Mouse (Mus musculus) gastrocnemius, postnatal 4 days (tissue): ENCODE measurements around the gene Apeh. TPM values are rescaled to one million over a fixed set of nuclear protein-coding genes. Genes with fewer than 3 reads are reported as not detected.

Experiments used
- DNase-seq, 2 experiments: peaks; one replicate each; pipeline ENCODE4 v3.0.0; 2021 to 2022; ENCODE audit warnings: low spot score in 2 of 2, mixed read lengths in 2 of 2
- microRNA-seq: library from miRNA; unstranded; fragments of <30 nt; microRNA quantifications from one replicate; pipeline ENCODE4 v1.2.0, GENCODE M21; 2021
- total RNA-seq, 2 experiments: library from RNA; stranded (reverse); gene quantifications; 2 replicates each; pipeline ENCODE4 v1.2.3; 2021

The Apeh gene
- total RNA-seq, 2 experiments from 2014 or later, result 47.7 to 51.5 TPM

DNA sequence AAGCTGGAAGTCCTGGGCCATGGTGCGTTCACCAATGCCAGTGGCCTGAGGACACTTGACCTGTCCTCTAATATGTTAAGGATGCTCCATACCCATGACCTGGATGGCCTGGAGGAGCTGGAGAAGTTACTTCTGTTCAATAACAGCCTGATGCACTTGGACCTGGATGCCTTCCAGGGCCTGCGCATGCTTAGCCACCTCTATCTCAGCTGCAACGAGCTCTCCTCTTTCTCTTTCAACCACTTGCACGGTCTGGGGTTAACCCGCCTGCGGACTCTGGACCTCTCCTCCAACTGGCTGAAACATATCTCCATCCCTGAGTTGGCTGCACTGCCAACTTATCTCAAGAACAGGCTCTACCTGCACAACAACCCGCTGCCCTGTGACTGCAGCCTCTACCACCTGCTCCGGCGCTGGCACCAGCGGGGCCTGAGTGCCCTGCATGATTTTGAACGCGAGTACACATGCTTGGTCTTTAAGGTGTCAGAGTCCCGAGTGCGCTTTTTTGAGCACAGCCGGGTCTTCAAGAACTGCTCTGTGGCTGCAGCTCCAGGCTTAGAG lies 40.7 kb downstream of the Apeh start:
- peak in 1 of 2 experiments; percentile 7 for DNase-seq

- peak; percentile 90 to 96 for DNase-seq
Measured at GRCm38 (mm10) chr9:108052885-108053664, 41.3 kb downstream of the Apeh start, which contains the start of gene Amigo3. TSS of gene Amigo3 (plus strand) at chr9:108053159.

- DNase-seq, result peak in 1 of 2 experiments; percentile 10
Measured at GRCm38 (mm10) chr9:108052411-108052810, 42.0 kb downstream of the Apeh start.

DNA sequence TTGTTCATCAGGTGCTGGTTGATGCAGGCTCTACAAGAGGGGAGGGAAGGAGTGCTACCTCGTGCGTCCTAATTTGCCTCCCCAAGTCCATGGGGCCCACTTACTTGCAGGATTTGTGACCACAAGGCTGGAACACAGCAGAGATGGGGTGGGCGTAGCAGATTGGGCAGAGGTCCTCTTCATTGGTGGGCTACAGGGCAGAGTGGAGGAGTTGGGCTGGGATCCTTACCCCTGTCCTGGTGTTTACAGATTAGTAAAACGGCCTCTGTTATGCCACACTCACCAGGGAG lies 42.5 kb downstream of the Apeh start:
- no peak for DNase-seq

GRCm38 (mm10) chr9:108051184-108051930 lies 43.0 kb downstream of the Apeh start:
- DNase-seq, result peak in 1 of 2 experiments; percentile 7

GRCm38 (mm10) chr9:108049561-108050251 lies 44.7 kb downstream of the Apeh start:
- peak in 1 of 2 experiments; percentile 7 for DNase-seq

DNA sequence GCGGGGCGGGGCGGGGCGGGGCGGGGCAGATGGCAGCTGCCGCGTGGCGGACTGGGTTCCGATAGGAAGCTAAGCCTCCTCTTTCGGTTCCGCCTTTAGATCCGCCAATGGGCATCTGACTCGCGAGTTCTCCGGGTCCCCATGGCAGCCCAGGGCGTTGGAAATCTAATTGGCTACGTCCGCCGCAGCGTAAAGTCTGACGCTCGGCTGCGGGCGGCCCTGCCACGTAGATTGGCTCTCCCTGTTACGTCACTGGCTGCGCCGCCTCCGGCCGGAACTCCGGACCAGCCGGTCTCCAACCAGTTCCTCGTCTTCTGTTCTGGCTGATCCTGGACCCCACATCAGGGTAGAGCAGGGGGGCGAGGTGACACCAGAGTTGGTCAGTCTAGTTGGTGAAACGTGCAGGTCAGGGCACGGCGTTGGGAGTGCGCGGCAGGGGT lies 45.4 kb downstream of the Apeh start, which contains the start of gene Gmppb:
TSS of gene Gmppb (plus strand) at position 227 of the 440 bp plus-strand sequence.
- peak; percentile 87 to 95 for DNase-seq

- DNase-seq, result no peak
Measured at GRCm38 (mm10) chr9:108048566-108048955, 45.8 kb downstream of the Apeh start.

- no peak for DNase-seq
Measured at GRCm38 (mm10) chr9:108047601-108048565, 46.5 kb downstream of the Apeh start.

DNA sequence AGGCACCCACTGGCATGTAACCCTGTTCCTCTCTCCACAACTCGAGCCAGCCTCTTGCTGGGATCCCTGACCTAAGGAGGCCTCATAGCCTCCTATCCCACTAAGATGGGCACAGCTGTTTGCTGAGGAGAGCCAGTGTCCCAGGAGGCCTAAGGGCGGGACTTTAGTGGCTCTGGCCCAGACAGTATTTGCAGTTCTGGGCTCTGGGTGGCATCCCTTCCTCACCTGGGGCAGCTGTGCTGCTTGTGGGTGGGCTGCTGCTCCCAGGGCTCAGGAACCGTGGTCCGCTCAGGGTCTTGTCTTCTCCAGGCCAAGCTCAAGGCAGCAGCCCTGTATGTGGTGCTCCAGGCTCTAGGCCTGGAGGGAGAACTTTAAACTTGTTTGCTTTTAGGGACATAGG lies 47.8 kb downstream of the Apeh start:
- DNase-seq, result no peak

DNA sequence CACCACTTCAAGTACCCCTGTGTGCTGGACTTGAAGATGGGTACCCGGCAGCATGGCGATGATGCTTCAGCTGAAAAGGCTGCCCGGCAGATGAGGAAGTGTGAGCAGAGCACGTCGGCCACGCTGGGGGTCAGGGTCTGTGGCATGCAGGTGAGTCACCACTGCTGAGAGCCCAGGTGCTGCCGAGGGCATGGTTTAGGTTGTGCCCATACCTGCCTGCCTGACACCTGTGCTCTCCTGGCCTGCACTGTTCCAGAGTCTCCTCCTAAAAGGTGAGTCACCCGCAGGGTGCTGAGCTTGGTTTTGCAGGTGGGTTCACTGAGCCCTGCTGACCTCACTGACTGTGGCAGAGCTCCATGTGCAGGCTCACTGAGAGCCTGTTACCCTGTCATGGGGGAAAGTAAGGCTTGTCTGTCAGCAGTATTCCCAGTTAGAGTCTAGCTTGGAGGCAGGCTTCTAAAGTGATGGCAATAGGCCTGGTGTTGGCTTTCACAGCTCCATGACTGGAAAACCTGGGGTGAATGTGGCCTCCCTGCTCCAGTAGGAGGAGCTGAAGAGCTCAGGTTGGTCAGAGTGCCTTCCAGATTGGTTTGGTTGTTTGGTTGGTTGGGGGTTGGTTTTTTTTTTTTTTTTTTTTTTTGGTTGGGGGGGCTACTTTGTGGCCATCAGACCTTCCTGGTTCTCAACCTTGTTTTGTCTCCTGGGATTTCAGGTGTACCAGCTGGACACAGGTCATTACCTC lies 49.5 kb downstream of the Apeh start:
- DNase-seq, result no peak

Small RNA genes within 50 kb of the gene (microRNA-seq; reads per million reads assigned to microRNA genes)
- not detected for gene Gm47303
- not detected for gene Mir7088

Other genes with a start within 250 kb of the Apeh start
- 10 to 100 TPM; 40.7 to 47.3 TPM for gene Rbm6, start 221.4 kb downstream of the Apeh start, total RNA-seq
- gene Mon1a, start 206.5 kb downstream of the Apeh start, total RNA-seq, result 1 to 10 TPM; 5.3 to 6.2 TPM
- 1 to 10 TPM; 5.3 to 5.4 TPM for gene Mst1r, start 187.7 kb downstream of the Apeh start, total RNA-seq
- gene Actl11, start 166.1 kb downstream of the Apeh start, total RNA-seq, result not detected
- under 1 TPM; 0.41 to 0.52 TPM for gene Camkv, start 158.9 kb downstream of the Apeh start, total RNA-seq
- gene Traip, start 144.5 kb downstream of the Apeh start, total RNA-seq, result 1 to 10 TPM; 6.7 to 7.2 TPM
- 10 to 100 TPM in 1 of 2 experiments, 1 to 10 TPM in 1; 7.8 to 12.7 TPM for gene Uba7, start 119.1 kb downstream of the Apeh start, total RNA-seq
- under 1 TPM; 0.76 to 0.91 TPM for gene Gm20661, start 111.5 kb downstream of the Apeh start, total RNA-seq
- 10 to 100 TPM; 18.8 to 22.1 TPM for gene Inka1, start 108.7 kb downstream of the Apeh start, total RNA-seq
- 1 to 10 TPM; 1.4 to 1.7 TPM for gene Cdhr4, start 102.1 kb downstream of the Apeh start, total RNA-seq
- under 1 TPM; 0.32 to 0.86 TPM for gene Gm20662, start 98.3 kb downstream of the Apeh start, total RNA-seq
- gene Ip6k1, start 92.1 kb downstream of the Apeh start, total RNA-seq, result 10 to 100 TPM; 59.7 to 66.2 TPM
- gene Gmppb, start 45.4 kb downstream of the Apeh start, total RNA-seq, result 10 to 100 TPM; 18.2 to 20.6 TPM
- gene Amigo3, start 41.4 kb downstream of the Apeh start, total RNA-seq, result 1 to 10 TPM; 3.2 to 3.4 TPM
- under 1 TPM in 1 of 2 experiments, not detected in 1; 0.36 TPM for gene Mst1, start 14.2 kb downstream of the Apeh start, total RNA-seq
- 10 to 100 TPM; 83.8 to 94.8 TPM for gene Rnf123, start 11.3 kb downstream of the Apeh start, total RNA-seq
- under 1 TPM; 0.39 to 0.41 TPM for gene Bsn, start 95.8 kb upstream of the Apeh start, total RNA-seq
- 100 to 1,000 TPM; 400 to 402 TPM for gene Dag1, start 169.4 kb upstream of the Apeh start, total RNA-seq
- gene Nicn1, start 195.8 kb upstream of the Apeh start, total RNA-seq, result 10 to 100 TPM; 15.9 to 16.7 TPM
- 1 to 10 TPM; 2.4 to 3.1 TPM for gene Amt, start 202.2 kb upstream of the Apeh start, total RNA-seq
- gene Rhoa, start 211.5 kb upstream of the Apeh start, total RNA-seq, result 100 to 1,000 TPM; 272 TPM
- 10 to 100 TPM; 24.7 to 33.9 TPM for gene Tcta, start 211.6 kb upstream of the Apeh start, total RNA-seq
- 100 to 1,000 TPM in 1 of 2 experiments, 10 to 100 TPM in 1; 91.8 to 108 TPM for gene Gpx1, start 244.3 kb upstream of the Apeh start, total RNA-seq